Mouse (Mus musculus): ENCODE measurements around the gene Xrcc1.
A peak's percentile ranks its signal among the peaks of the same experiment; 100 is the strongest.

DNA sequence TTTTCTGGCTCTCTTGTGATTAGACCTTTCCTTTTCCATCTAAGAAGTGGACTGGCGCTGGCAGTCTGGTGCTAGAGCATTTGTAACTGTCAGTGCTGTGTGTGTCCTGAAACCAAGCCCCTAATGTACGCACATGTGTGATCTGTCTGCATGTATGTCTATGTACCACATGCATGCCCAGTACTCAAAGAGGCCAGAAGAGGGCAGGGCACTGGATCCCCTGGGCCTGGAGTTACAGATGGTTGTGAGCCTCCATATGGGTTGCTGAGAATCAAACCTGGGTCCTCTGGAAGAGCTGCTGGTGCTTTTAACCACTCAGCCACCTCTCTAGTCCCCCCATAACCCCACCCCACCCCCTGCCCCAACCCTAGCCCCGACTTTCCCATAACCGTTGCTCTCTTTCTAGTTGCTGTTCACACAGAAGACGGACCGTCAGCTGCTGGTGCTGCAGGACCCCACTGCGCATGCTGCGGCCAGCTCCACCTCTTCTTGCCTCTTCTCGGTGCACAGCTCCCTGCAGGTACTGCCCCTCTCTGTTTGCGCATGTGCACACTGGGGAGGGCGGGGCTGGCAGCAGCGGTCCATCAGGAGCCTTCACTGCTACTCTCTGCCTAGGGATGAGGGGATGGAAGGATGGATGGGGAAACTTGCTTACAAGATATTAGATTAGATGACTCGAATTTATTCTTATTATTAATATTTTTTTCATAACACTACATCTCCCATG lies 73.7 kb downstream of the Xrcc1 start:
- no peak for TF ChIP-seq EP300 (IDR thresholded peaks at IDR 0.05)
- peak; percentile 9; the same call in 1 of the 2 replicates for TF ChIP-seq CTCF (IDR thresholded peaks at IDR 0.05)
